Mouse (Mus musculus) lung, postnatal 10 days (tissue): Measurements from ENCODE around the gene Pmf1.

Experiments
- DNase-seq: peaks from one replicate; pipeline ENCODE4 v3.0.0; 2021

The Pmf1 gene

GRCm38 (mm10) chr3:88409741-88410644 lies at the start of gene Pmf1:
Gene Pmf1, minus strand, starts transcription at chr3:88410331.
- peak; percentile 97 for DNase-seq

- no peak for DNase-seq
These were observed 48.7 kb upstream of the Pmf1 start for GRCm38 (mm10) chr3:88458778-88459219.

- DNase-seq, result no peak
These were observed 46.8 kb upstream of the Pmf1 start for GRCm38 (mm10) chr3:88456746-88457532.

GRCm38 (mm10) chr3:88456313-88456712 lies 46.2 kb upstream of the Pmf1 start:
- no peak for DNase-seq

- peak; percentile 74 for DNase-seq
These were observed 45.6 kb upstream of the Pmf1 start for GRCm38 (mm10) chr3:88455588-88456264.

GRCm38 (mm10) chr3:88454762-88455587 lies 44.8 kb upstream of the Pmf1 start:
- DNase-seq, result no peak

GRCm38 (mm10) chr3:88453986-88454385 lies 43.9 kb upstream of the Pmf1 start:
- no peak for DNase-seq

GRCm38 (mm10) chr3:88453369-88453768 lies 43.2 kb upstream of the Pmf1 start:
- DNase-seq, result no peak

GRCm38 (mm10) chr3:88452716-88453115 lies 42.6 kb upstream of the Pmf1 start:
- DNase-seq, result no peak

- DNase-seq, result no peak
These were observed 42.1 kb upstream of the Pmf1 start for GRCm38 (mm10) chr3:88452246-88452645.

GRCm38 (mm10) chr3:88450379-88451131 lies 40.4 kb upstream of the Pmf1 start:
- DNase-seq, result no peak

GRCm38 (mm10) chr3:88449395-88450023 lies 39.4 kb upstream of the Pmf1 start:
- peak; percentile 54 for DNase-seq

- DNase-seq, result no peak
These were observed 38.3 kb upstream of the Pmf1 start for GRCm38 (mm10) chr3:88448443-88448842.

GRCm38 (mm10) chr3:88447676-88448183 lies 37.6 kb upstream of the Pmf1 start:
- no peak for DNase-seq

- DNase-seq, result no peak
These were observed 36.5 kb upstream of the Pmf1 start for GRCm38 (mm10) chr3:88446471-88447123.

- peak; percentile 44 for DNase-seq
These were observed 32.8 kb upstream of the Pmf1 start for GRCm38 (mm10) chr3:88442888-88443287.

- no peak for DNase-seq
These were observed 32.4 kb upstream of the Pmf1 start for GRCm38 (mm10) chr3:88442488-88442887.

GRCm38 (mm10) chr3:88440500-88441381 lies 30.6 kb upstream of the Pmf1 start:
- peak; percentile 72 for DNase-seq

- DNase-seq, result no peak
These were observed 29.5 kb upstream of the Pmf1 start for GRCm38 (mm10) chr3:88439582-88439981.
